Mouse (Mus musculus): ENCODE data around the gene Timd4. TPM values are rescaled to one million over a fixed set of nuclear protein-coding genes. Genes with fewer than 3 reads are reported as not detected.

Timd4 gene
- polyA plus RNA-seq, 1 experiment from 2014 or later, result 0.82 TPM

GRCm38 (mm10) chr11:46864809-46865208 lies 54.2 kb downstream of the Timd4 start:
- Histone ChIP-seq H3K4me2 (no peak overlapping the region), H3K4me3 (replicated peaks) (no peak overlapping the region)

GRCm38 (mm10) chr11:46868594-46868993 lies 58.0 kb downstream of the Timd4 start:
- 75% methylated on average over 7 of the region's 7 CpGs for WGBS

More at GRCm38 (mm10) chr11:46864809-46865208, 54.2 kb downstream of the Timd4 start:
- WGBS, result 73% methylated on average over 1 of the region's 1 CpGs
- H3K9ac ChIP-seq, result no peak overlapping the region
- no peak for ATAC-seq (ENCODE audit: insufficient read depth, low FRiP score, low read depth)
- H3K36me3 ChIP-seq, result no peaks in the 10 kb centered on the region
- H3K4me1 ChIP-seq, result no peaks in the 10 kb centered on the region
- H3K27ac ChIP-seq, result no peak overlapping the region
- no peaks in the 10 kb centered on the region for H3K9me3 ChIP-seq
- H3K27me3 ChIP-seq (replicated peaks), result no peaks in the 10 kb centered on the region

GRCm38 (mm10) chr11:46875774-46876173 lies 65.2 kb downstream of the Timd4 start:
- Histone ChIP-seq H3K9me3 (no peaks in the 10 kb centered on the region), H3K4me1 (no peaks in the 10 kb centered on the region), H3K36me3 (no peaks in the 10 kb centered on the region), H3K4me3 (replicated peaks) (no peak overlapping the region), H3K27ac (no peak overlapping the region), H3K9ac (no peak overlapping the region), H3K27me3 (replicated peaks) (no peaks in the 10 kb centered on the region), H3K4me2 (no peak overlapping the region)
- ATAC-seq (ENCODE audit: insufficient read depth, low FRiP score, low read depth), result no peak
- WGBS, result 66% methylated on average over 1 of the region's 1 CpGs

More at GRCm38 (mm10) chr11:46868594-46868993, 58.0 kb downstream of the Timd4 start:
- Histone ChIP-seq H3K4me2 (no peak overlapping the region), H3K4me3 (replicated peaks) (no peak overlapping the region), H3K27ac (no peak overlapping the region), H3K4me1 (no peaks in the 10 kb centered on the region), H3K9me3 (no peaks in the 10 kb centered on the region), H3K27me3 (replicated peaks) (no peaks in the 10 kb centered on the region), H3K9ac (no peak overlapping the region), H3K36me3 (no peaks in the 10 kb centered on the region)
- ATAC-seq (ENCODE audit: insufficient read depth, low FRiP score, low read depth), result no peak

GRCm38 (mm10) chr11:46882456-46882855 lies 71.9 kb downstream of the Timd4 start:
- Histone ChIP-seq H3K27me3 (replicated peaks) (no peaks in the 10 kb centered on the region), H3K4me3 (replicated peaks) (no peak overlapping the region), H3K4me2 (no peak overlapping the region), H3K4me1 (no peaks in the 10 kb centered on the region), H3K9me3 (no peaks in the 10 kb centered on the region), H3K36me3 (no peaks in the 10 kb centered on the region), H3K9ac (no peak overlapping the region), H3K27ac (no peak overlapping the region)
- no peak for ATAC-seq (ENCODE audit: insufficient read depth, low FRiP score, low read depth)
- WGBS, result 75% methylated on average over 2 of the region's 2 CpGs

DNA sequence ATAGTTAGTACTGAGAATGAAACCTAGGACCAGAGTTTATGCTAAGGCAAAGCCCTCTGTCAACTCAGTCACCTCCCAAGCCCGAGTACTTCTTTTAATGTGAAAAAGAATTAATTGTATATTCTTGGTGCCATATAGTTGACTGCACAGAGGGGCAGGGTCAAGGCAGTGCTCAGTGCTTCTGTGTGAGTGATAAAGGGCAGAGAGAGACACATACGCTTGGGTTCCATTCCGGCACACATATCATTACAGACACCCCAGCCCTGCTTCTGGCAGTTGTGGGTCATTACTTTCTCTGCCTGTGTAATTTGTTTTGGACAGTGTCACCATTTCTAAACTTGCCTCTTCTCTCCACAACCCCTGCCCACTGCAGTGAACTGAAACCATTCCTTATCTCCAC lies 78.5 kb downstream of the Timd4 start:
- Histone ChIP-seq H3K9ac (no peak overlapping the region), H3K4me1 (no peaks in the 10 kb centered on the region), H3K36me3 (no peaks in the 10 kb centered on the region), H3K9me3 (no peaks in the 10 kb centered on the region), H3K27ac (no peak overlapping the region), H3K4me2 (no peak overlapping the region), H3K27me3 (replicated peaks) (no peaks in the 10 kb centered on the region), H3K4me3 (replicated peaks) (no peak overlapping the region)
- WGBS, result 66% methylated on average over 3 of the region's 3 CpGs
- ATAC-seq (ENCODE audit: insufficient read depth, low FRiP score, low read depth), result no peak

Other genes with a start within 250 kb of the Timd4 start
- gene BC053393, start 239.3 kb upstream of the Timd4 start, polyA plus RNA-seq (2015; fragmentation: Nextera tagmentation; extraction: Ambion mirVana), result not detected in 2 replicates
- gene Dppa1, start 181.5 kb upstream of the Timd4 start, polyA plus RNA-seq (2015; fragmentation: Nextera tagmentation; extraction: Ambion mirVana), result not detected in 2 replicates
- gene Timd2, start 103.7 kb upstream of the Timd4 start, polyA plus RNA-seq (2015; fragmentation: Nextera tagmentation; extraction: Ambion mirVana), result 1.4 and 3.9 TPM in 2 replicates
- gene Havcr1, start 75.7 kb upstream of the Timd4 start, polyA plus RNA-seq (2015; fragmentation: Nextera tagmentation; extraction: Ambion mirVana), result 0.09 TPM in 1 of 2 replicates, not detected in the other